Mouse (Mus musculus) forebrain, postnatal 0 days (tissue): Measurements from ENCODE around the gene Fkbp2. TPM values are rescaled to one million over a fixed set of nuclear protein-coding genes. Genes with fewer than 3 reads are reported as not detected.

Experiments used
- ATAC-seq: fragments of 200-750 bp; cut with Nextera tagmentation; 2 replicates; pipeline ENCODE4 v1.8.0; 2017; ENCODE audit warnings: mild to moderate bottlenecking, moderate library complexity
- DNase-seq: peaks from one replicate; pipeline ENCODE4 v3.0.0-alpha.2; 2015
- H3K27ac ChIP-seq: fragments of 300-500 bp; sonication (generic); 2 replicates; pipeline ENCODE4 v1.5.1; 2014; ENCODE audit warnings: low read depth, mild to moderate bottlenecking, antibody characterized with exemption, low read length, moderate library complexity, mixed read lengths
- H3K27me3 ChIP-seq: fragments of 300-500 bp; sonication (generic); 2 replicates; pipeline ENCODE4 v1.6.1; 2014; ENCODE audit warnings: mild to moderate bottlenecking, low read length, mixed read lengths; ENCODE audit not compliant: insufficient read depth
- H3K36me3 ChIP-seq: fragments of 300-500 bp; sonication (generic); 2 replicates; pipeline ENCODE4 v1.6.1; 2014; ENCODE audit warnings: mild to moderate bottlenecking, moderate library complexity; ENCODE audit not compliant: insufficient read depth
- H3K4me1 ChIP-seq: fragments of 300-500 bp; sonication (generic); 2 replicates; pipeline ENCODE4 v1.6.1; 2014; ENCODE audit warnings: antibody characterized with exemption; ENCODE audit not compliant: insufficient read depth
- H3K4me2 ChIP-seq: fragments of 300-500 bp; sonication (generic); 2 replicates; pipeline ENCODE4 v1.6.1; 2014; ENCODE audit warnings: low read depth, mild to moderate bottlenecking, moderate library complexity
- H3K4me3 ChIP-seq: fragments of 300-500 bp; sonication (generic); 2 replicates; pipeline ENCODE4 v1.5.1; 2014; ENCODE audit warnings: low read depth, low read length, mixed read lengths
- H3K9ac ChIP-seq: fragments of 300-500 bp; sonication (generic); 2 replicates; pipeline ENCODE4 v1.6.1; 2014; ENCODE audit warnings: mild to moderate bottlenecking
- H3K9me3 ChIP-seq: fragments of 300-500 bp; sonication (generic); 2 replicates; pipeline ENCODE4 v1.6.1; 2016; ENCODE audit warnings: low read length
- CTCF ChIP-seq: sonication (generic); IDR thresholded peaks from 2 replicates; pipeline ENCODE4 v1.5.1; 2016; ENCODE audit warnings: antibody characterized with exemption, control low read depth, low read depth
- WGBS: fragments of 180-500 bp; shearing (Covaris S2); extraction: QIAGEN DNeasy Blood & Tissue Kit; methylation state at CpG from one replicate; pipeline ENCODE4 v1.1.7; 2014; 5-methylcytosine and 5-hydroxymethylcytosine counted together
- polyA plus RNA-seq: library from polyadenylated mRNA; unstranded; fragments of >200 nt; fragmentation: Nextera tagmentation; extraction: Ambion mirVana; gene quantifications from 2 replicates; pipeline ENCODE4 v1.2.1, GENCODE M21; 2015
- total RNA-seq: library from RNA; depleted of rRNA; stranded (reverse); fragments of >200 nt; gene quantifications from 2 replicates; pipeline ENCODE4 v1.2.3, GENCODE M21; 2014

Gene Fkbp2
- total and polyA plus RNA-seq, 2 experiments from 2014 or later, result 26.8 to 106 TPM

- no peak overlapping the region for H3K4me3 ChIP-seq
- no peak overlapping the region for H3K27ac ChIP-seq
- no peaks in the 10 kb centered on the region for H3K27me3 ChIP-seq
- peaks cover 11% of the 10 kb centered on the region; the same call in 1 of the 2 replicates for H3K4me1 ChIP-seq
- no peak overlapping the region for H3K4me2 ChIP-seq
- DNase-seq (no peak), ATAC-seq (no peak)
- peaks cover 22% of the 10 kb centered on the region for H3K36me3 ChIP-seq
- 25% methylated on average over 5 of the region's 5 CpGs for WGBS
- no peak for TF ChIP-seq CTCF
- H3K9me3 ChIP-seq, result no peaks in the 10 kb centered on the region
- H3K9ac ChIP-seq, result no peak overlapping the region
These were observed 3.3 kb upstream of the Fkbp2 start for GRCm38 (mm10) chr19:6983621-6984020.

DNA sequence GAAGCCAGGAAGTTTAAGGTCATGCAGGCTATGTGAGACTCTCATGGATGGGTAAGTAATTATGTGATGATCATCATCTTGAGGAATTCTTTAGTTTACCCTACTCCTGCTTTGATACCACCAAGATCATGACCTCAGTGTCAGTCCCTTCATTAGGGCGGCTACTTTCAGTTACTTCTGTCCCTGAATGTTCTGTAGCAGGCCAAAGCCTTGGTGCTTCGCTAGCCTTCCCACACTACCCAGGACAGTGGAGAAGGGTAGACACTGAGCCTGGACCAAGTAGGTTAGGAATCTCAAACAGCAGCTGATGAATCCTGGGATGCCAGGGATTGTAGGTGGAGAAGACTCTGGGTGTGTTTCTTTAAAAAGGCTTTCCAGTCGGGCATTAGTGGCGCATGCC lies 1.2 kb upstream of the Fkbp2 start:
- H3K9me3 ChIP-seq, result no peaks in the 10 kb centered on the region
- no peak overlapping the region for H3K9ac ChIP-seq
- H3K4me1 ChIP-seq, result peaks cover 14% of the 10 kb centered on the region
- ATAC-seq, result no peak
- H3K4me2 ChIP-seq, result no peak overlapping the region
- H3K36me3 ChIP-seq, result peaks cover 30% of the 10 kb centered on the region
- no peak for TF ChIP-seq CTCF
- WGBS, result 92% methylated on average over 4 of the region's 4 CpGs
- H3K27me3 ChIP-seq, result no peaks in the 10 kb centered on the region
- DNase-seq, result no peak
- no peak overlapping the region for H3K4me3 ChIP-seq
- no peak overlapping the region for H3K27ac ChIP-seq

DNA sequence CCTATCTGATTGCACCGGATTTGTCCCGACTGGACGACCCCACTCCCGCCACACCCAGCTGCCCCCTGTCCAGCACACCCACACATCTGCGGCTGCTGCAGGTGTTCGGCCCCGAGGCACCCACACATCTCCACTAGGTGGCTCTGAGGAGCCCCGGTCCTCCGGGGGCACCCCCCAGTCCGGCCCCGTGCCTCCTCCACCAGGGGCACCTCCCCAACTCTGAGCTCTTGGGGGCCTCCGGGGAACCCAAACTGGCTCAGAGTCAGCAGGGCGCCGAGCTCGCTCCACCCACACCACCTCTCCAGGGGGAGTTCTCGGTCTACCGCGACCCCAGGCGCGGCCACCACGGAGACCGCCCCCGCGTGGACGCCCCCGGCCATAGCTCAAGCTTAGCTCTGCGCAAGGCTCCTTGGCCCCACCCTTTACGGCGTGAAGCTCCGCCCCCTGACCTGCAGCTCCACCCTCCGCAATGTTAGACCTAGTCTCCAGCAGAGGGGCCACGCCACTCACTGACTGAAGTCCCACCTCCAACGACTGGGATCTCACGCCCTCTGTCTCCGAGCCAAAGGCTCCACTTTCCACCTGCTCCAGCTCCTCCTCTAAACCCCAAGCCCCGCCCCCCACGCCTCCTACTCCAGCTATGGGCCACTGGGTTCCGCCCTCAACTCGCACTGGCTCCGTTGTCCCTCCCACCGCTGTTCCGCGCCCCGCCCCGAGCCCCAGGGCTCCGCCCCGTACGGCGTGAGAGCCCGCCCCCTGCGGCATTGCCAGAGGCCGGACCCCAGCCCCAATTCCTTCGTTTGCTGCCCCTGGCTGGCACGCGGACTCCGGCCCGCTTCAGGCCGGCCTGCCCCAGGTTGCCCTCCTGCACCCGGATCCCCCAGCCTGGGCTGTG lies 568 bp downstream of the Fkbp2 start:
- peaks cover 9% of the 10 kb centered on the region for H3K4me1 ChIP-seq
- ATAC-seq (peak; percentile 84), DNase-seq (peak; percentile 98)
- peak overlapping the region; percentile 87 for H3K27ac ChIP-seq
- WGBS, result 1% methylated on average over 56 of the region's 59 CpGs
- no peaks in the 10 kb centered on the region for H3K9me3 ChIP-seq
- peaks cover 23% of the 10 kb centered on the region for H3K36me3 ChIP-seq
- peak overlapping the region; percentile 55 for H3K4me3 ChIP-seq
- H3K27me3 ChIP-seq, result no peaks in the 10 kb centered on the region
- peak overlapping the region; percentile 74 for H3K9ac ChIP-seq
- H3K4me2 ChIP-seq, result peak overlapping the region; percentile 77
- peak; percentile 77 for TF ChIP-seq CTCF

GRCm38 (mm10) chr19:6979001-6979479 lies 1.3 kb downstream of the Fkbp2 start:
- H3K36me3 ChIP-seq, result peaks cover 22% of the 10 kb centered on the region
- ATAC-seq (no peak), DNase-seq (peak; percentile 25)

GRCm38 (mm10) chr19:6978639-6978974 lies 1.7 kb downstream of the Fkbp2 start:
- Histone ChIP-seq H3K4me1 (peaks cover 9% of the 10 kb centered on the region), H3K9ac (0 out of 2 replicates have a peak overlapping the region, but pooled peaks have one; percentile 74), H3K4me3 (no peak overlapping the region), H3K36me3 (peaks cover 17% of the 10 kb centered on the region), H3K4me2 (peak overlapping the region; percentile 77), H3K27ac (peak overlapping the region; percentile 87), H3K27me3 (no peaks in the 10 kb centered on the region), H3K9me3 (no peaks in the 10 kb centered on the region)
- ATAC-seq (no peak), DNase-seq (no peak)
- WGBS, result 37% methylated on average over 3 of the region's 3 CpGs
- TF ChIP-seq CTCF, result no peak

More at GRCm38 (mm10) chr19:6979001-6979479, 1.3 kb downstream of the Fkbp2 start:
- 8% methylated on average over 11 of the region's 11 CpGs for WGBS
- peak overlapping the region; percentile 77 for H3K4me2 ChIP-seq
- H3K4me3 ChIP-seq, result peak overlapping the region; percentile 55
- no peaks in the 10 kb centered on the region for H3K9me3 ChIP-seq
- H3K27ac ChIP-seq, result peak overlapping the region; percentile 87
- H3K9ac ChIP-seq, result peak overlapping the region; percentile 74
- peaks cover 9% of the 10 kb centered on the region for H3K4me1 ChIP-seq
- no peaks in the 10 kb centered on the region for H3K27me3 ChIP-seq
- TF ChIP-seq CTCF, result no peak

DNA sequence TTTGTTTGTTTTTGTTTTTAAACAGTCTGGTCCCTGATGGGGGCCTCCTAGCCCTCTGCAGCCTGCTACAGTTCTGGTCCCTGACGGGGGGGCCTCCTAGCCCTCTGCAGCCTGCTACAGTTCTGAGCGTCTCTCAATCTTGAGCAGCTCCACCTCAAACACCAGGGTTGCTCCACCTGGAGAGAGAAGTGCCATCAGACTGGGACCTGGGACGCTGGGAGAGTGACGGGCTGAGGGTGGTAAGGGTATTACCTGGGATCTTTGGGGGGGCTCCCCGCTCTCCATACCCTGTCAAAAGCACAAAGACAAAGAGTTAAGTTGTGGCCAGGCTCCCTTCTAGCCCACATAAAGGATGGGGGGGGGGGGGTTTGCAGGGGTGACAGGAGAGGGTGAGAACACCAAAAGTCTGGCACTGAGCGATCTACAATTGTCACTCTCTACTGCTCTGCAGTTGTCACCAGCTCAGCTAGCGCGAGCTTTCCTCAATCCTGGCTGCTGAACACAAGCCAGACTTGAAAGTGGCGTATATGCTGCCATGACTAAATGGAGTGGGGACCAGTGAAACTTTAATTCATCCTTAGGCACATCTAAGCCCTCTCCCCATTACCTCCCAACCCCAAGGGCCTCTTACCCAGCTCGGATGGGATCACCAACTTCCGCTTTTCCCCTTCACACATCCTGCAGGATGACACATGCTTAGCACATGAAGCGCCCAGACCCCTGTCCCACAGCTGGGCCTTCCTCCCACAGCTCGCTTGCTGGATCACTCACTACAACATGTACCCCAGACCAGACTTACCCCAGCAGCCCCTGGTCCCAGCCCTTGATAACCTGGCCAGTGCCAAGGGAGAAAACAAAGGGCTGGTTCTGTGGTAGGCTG lies 2.3 kb downstream of the Fkbp2 start:
- Histone ChIP-seq H3K4me3 (no peak overlapping the region), H3K9me3 (no peaks in the 10 kb centered on the region), H3K4me1 (peaks cover 9% of the 10 kb centered on the region), H3K36me3 (peaks cover 16% of the 10 kb centered on the region), H3K27me3 (no peaks in the 10 kb centered on the region), H3K4me2 (peak overlapping the region; percentile 77; the same call in 1 of the 2 replicates), H3K9ac (0 out of 2 replicates have a peak overlapping the region, but pooled peaks have one; percentile 28), H3K27ac (peak overlapping the region; percentile 21; the same call in 1 of the 2 replicates)
- 69% methylated on average over 13 of the region's 13 CpGs for WGBS
- DNase-seq (peak; percentile 18), ATAC-seq (no peak)
- TF ChIP-seq CTCF, result no peak
